Mouse (Mus musculus): ENCODE measurements around the gene Ptprs. TPM values are rescaled to one million over a fixed set of nuclear protein-coding genes. Genes with fewer than 3 reads are reported as not detected.

Ptprs gene
- 63.4 and 68.8 TPM in 2 replicates for polyA plus RNA-seq (2012; rRNA removed)

GRCm38 (mm10) chr17:56476402-56476752 is at the start of gene Ptprs:
TSS of gene Ptprs (minus strand) at chr17:56476483.
- Histone ChIP-seq H3K27ac (ENCODE audit: control insufficient read depth, insufficient read depth, low read depth, low read length) (no peak within 1 kb of the TSS), H3K4me3 (ENCODE audit: control insufficient read depth, low read depth, low read length) (peak within 1 kb of the TSS; percentile 74), H3K36me3 (ENCODE audit: control insufficient read depth, insufficient read depth, low read length) (no peaks in the 10 kb centered on the region), H3K4me1 (ENCODE audit: control insufficient read depth, insufficient read depth, low read length) (peaks cover 58% of the 10 kb centered on the region), H3K27me3 (ENCODE audit: control insufficient read depth, insufficient read depth, low read length) (no peaks in the 10 kb centered on the region; the same call in 1 of the 2 replicates)
- TF ChIP-seq POLR2A (IDR thresholded peaks at IDR 0.05; ENCODE audit: control insufficient read depth, low read depth, low read length) (no peak; the same call in 1 of the 2 replicates), CTCF (IDR thresholded peaks at IDR 0.05; ENCODE audit: control insufficient read depth, insufficient read depth, insufficient replicate concordance, low read depth, low read length) (no peak)

- Histone ChIP-seq H3K36me3 (ENCODE audit: control insufficient read depth, insufficient read depth, low read length) (no peaks in the 10 kb centered on the region), H3K27me3 (ENCODE audit: control insufficient read depth, insufficient read depth, low read length) (no peaks in the 10 kb centered on the region), H3K27ac (ENCODE audit: control insufficient read depth, insufficient read depth, low read depth, low read length) (no peak overlapping the region), H3K4me1 (ENCODE audit: control insufficient read depth, insufficient read depth, low read length) (no peaks in the 10 kb centered on the region), H3K4me3 (ENCODE audit: control insufficient read depth, low read depth, low read length) (no peak overlapping the region)
- no peak for TF ChIP-seq CTCF (IDR thresholded peaks at IDR 0.05; ENCODE audit: control insufficient read depth, insufficient read depth, insufficient replicate concordance, low read depth, low read length)
Measured at GRCm38 (mm10) chr17:56524943-56525342, 48.7 kb upstream of the Ptprs start.

GRCm38 (mm10) chr17:56522744-56523143 is 46.5 kb upstream of the Ptprs start:
- TF ChIP-seq CTCF (IDR thresholded peaks at IDR 0.05; ENCODE audit: control insufficient read depth, insufficient read depth, insufficient replicate concordance, low read depth, low read length) (no peak), POLR2A (IDR thresholded peaks at IDR 0.05; ENCODE audit: control insufficient read depth, low read depth, low read length) (no peak)
- no peaks in the 10 kb centered on the region for H3K4me1 ChIP-seq (ENCODE audit: control insufficient read depth, insufficient read depth, low read length)
- no peak overlapping the region for H3K4me3 ChIP-seq (ENCODE audit: control insufficient read depth, low read depth, low read length)
- no peaks in the 10 kb centered on the region for H3K36me3 ChIP-seq (ENCODE audit: control insufficient read depth, insufficient read depth, low read length)
- no peaks in the 10 kb centered on the region for H3K27me3 ChIP-seq (ENCODE audit: control insufficient read depth, insufficient read depth, low read length)
- no peak overlapping the region for H3K27ac ChIP-seq (ENCODE audit: control insufficient read depth, insufficient read depth, low read depth, low read length)

- H3K4me3 ChIP-seq (ENCODE audit: control insufficient read depth, low read depth, low read length) = peak overlapping the region; percentile 41
- no peak for TF ChIP-seq CTCF (IDR thresholded peaks at IDR 0.05; ENCODE audit: control insufficient read depth, insufficient read depth, insufficient replicate concordance, low read depth, low read length)
- TF ChIP-seq POLR2A (IDR thresholded peaks at IDR 0.05; ENCODE audit: control insufficient read depth, low read depth, low read length) = no peak
- peaks cover 12% of the 10 kb centered on the region for H3K4me1 ChIP-seq (ENCODE audit: control insufficient read depth, insufficient read depth, low read length)
- H3K27ac ChIP-seq (ENCODE audit: control insufficient read depth, insufficient read depth, low read depth, low read length) = no peak overlapping the region
- peaks cover 2% of the 10 kb centered on the region; the same call in 1 of the 2 replicates for H3K27me3 ChIP-seq (ENCODE audit: control insufficient read depth, insufficient read depth, low read length)
- H3K36me3 ChIP-seq (ENCODE audit: control insufficient read depth, insufficient read depth, low read length) = no peaks in the 10 kb centered on the region
Measured at GRCm38 (mm10) chr17:56515690-56516410, 39.6 kb upstream of the Ptprs start.

GRCm38 (mm10) chr17:56514916-56515315 is 38.6 kb upstream of the Ptprs start:
- peak overlapping the region; percentile 52 for H3K4me3 ChIP-seq (ENCODE audit: control insufficient read depth, low read depth, low read length)
- no peak overlapping the region for H3K27ac ChIP-seq (ENCODE audit: control insufficient read depth, insufficient read depth, low read depth, low read length)
- peaks cover 5% of the 10 kb centered on the region; the same call in 1 of the 2 replicates for H3K27me3 ChIP-seq (ENCODE audit: control insufficient read depth, insufficient read depth, low read length)
- TF ChIP-seq CTCF (IDR thresholded peaks at IDR 0.05; ENCODE audit: control insufficient read depth, insufficient read depth, insufficient replicate concordance, low read depth, low read length) (no peak), POLR2A (IDR thresholded peaks at IDR 0.05; ENCODE audit: control insufficient read depth, low read depth, low read length) (no peak)
- H3K4me1 ChIP-seq (ENCODE audit: control insufficient read depth, insufficient read depth, low read length) = peaks cover 15% of the 10 kb centered on the region
- no peaks in the 10 kb centered on the region for H3K36me3 ChIP-seq (ENCODE audit: control insufficient read depth, insufficient read depth, low read length)

GRCm38 (mm10) chr17:56514330-56514729 is 38.0 kb upstream of the Ptprs start:
- Histone ChIP-seq H3K36me3 (ENCODE audit: control insufficient read depth, insufficient read depth, low read length) (no peaks in the 10 kb centered on the region), H3K4me3 (ENCODE audit: control insufficient read depth, low read depth, low read length) (peak overlapping the region; percentile 73), H3K27ac (ENCODE audit: control insufficient read depth, insufficient read depth, low read depth, low read length) (no peak overlapping the region), H3K27me3 (ENCODE audit: control insufficient read depth, insufficient read depth, low read length) (peaks cover 5% of the 10 kb centered on the region; the same call in 1 of the 2 replicates), H3K4me1 (ENCODE audit: control insufficient read depth, insufficient read depth, low read length) (peaks cover 15% of the 10 kb centered on the region)
- TF ChIP-seq CTCF (IDR thresholded peaks at IDR 0.05; ENCODE audit: control insufficient read depth, insufficient read depth, insufficient replicate concordance, low read depth, low read length) (no peak), POLR2A (IDR thresholded peaks at IDR 0.05; ENCODE audit: control insufficient read depth, low read depth, low read length) (no peak)

GRCm38 (mm10) chr17:56512310-56512709 is 36.0 kb upstream of the Ptprs start, which contains the start of gene Znrf4:
TSS of gene Znrf4 (minus strand) at chr17:56512431.
- Histone ChIP-seq H3K27ac (ENCODE audit: control insufficient read depth, insufficient read depth, low read depth, low read length) (peak within 1 kb of the TSS; percentile 18; the same call in 1 of the 2 replicates), H3K36me3 (ENCODE audit: control insufficient read depth, insufficient read depth, low read length) (no peaks in the 10 kb centered on the region), H3K27me3 (ENCODE audit: control insufficient read depth, insufficient read depth, low read length) (peaks cover 5% of the 10 kb centered on the region; the same call in 1 of the 2 replicates), H3K4me3 (ENCODE audit: control insufficient read depth, low read depth, low read length) (peak within 1 kb of the TSS; percentile 85), H3K4me1 (ENCODE audit: control insufficient read depth, insufficient read depth, low read length) (peaks cover 19% of the 10 kb centered on the region)
- peak; percentile 64; the same call in 1 of the 2 replicates for TF ChIP-seq POLR2A (IDR thresholded peaks at IDR 0.05; ENCODE audit: control insufficient read depth, low read depth, low read length)
- no peak for TF ChIP-seq CTCF (IDR thresholded peaks at IDR 0.05; ENCODE audit: control insufficient read depth, insufficient read depth, insufficient replicate concordance, low read depth, low read length)
